Mouse (Mus musculus): Measurements from ENCODE around the gene Ppp6r1. TPM values are rescaled to one million over a fixed set of nuclear protein-coding genes. Genes with fewer than 3 reads are reported as not detected.

The Ppp6r1 gene
- 7.1 and 8.1 TPM in 2 replicates for polyA plus RNA-seq (2014; fragmentation: Nextera tagmentation; extraction: Ambion mirVana)

DNA sequence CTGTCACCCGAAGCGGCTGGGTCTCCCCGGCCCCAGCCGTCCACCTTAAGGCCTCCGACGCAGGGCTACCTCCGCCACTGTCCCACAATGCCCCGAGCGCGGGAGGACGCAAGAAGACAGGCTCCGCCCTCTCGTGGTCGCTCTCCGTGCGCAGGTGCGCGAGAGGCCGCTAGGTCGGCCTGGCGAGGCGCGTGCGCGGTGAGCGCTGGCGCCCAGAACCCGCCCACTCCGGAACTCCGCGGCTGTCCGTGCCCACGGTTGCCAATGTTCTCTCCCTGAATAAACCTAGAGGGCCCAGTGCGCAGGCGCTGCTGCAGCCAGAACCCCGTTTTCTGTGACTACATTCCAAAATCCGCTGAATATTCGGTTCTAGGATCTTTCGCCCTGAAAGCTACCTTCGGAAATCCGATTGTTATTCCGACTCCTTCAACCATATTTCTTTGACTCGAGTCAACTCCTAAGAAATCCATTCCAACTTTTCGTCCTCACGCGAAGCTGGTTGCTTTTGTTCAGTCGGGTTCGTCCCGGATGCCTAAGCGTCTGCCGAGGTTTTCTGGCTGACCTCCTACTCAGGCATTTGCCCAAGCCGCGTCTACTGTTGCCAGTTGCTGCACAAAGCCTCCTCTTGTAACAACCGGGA, at the start of gene Ppp6r1:
Gene Ppp6r1 (minus strand): TSS at position 108 of the 640 bp plus-strand sequence.
- ATAC-seq (ENCODE audit: insufficient number of reproducible peaks, insufficient read depth, low FRiP score, low read depth), result peak; percentile 94
- Histone ChIP-seq H3K9ac (ENCODE audit: low read length) (peak within 1 kb of the TSS; percentile 94), H3K4me1 (ENCODE audit: control insufficient read depth in 2 of 2, insufficient read depth in 2 of 2, low read length in 2 of 2) (peaks cover 8 to 44% of the 10 kb centered on the region in 2 experiments)

DNA sequence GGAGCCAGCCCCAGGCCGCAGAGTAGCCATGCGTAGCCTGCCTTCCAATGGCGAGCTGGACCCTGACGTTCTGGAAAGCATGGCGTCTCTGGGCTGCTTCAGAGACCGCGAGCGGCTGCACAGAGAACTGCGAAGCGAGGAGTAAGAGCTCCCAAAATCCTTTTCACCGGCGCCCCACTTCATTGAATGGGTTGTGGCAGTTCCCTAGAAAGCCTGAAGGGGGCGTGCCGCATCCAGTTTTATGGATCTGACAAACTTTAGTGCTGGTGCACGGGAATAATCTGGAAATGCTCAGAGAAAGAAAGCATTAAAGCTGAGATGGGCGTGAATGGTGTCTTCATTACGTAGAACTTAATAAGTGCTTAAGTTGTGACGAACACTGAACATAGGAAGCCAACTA, 46.3 kb upstream of the Ppp6r1 start:
- 48% methylated on average over 18 of the region's 18 CpGs for WGBS
- Histone ChIP-seq H3K36me3 (ENCODE audit: control insufficient read depth, insufficient read depth, low read length) (peaks cover 75% of the 10 kb centered on the region), H3K4me2 (ENCODE audit: low read length) (no peak overlapping the region), H3K4me3 (ENCODE audit: control insufficient read depth in 1 of 2, insufficient read depth in 1 of 2, low read depth in 1 of 2, low read length in 2 of 2) (no peak overlapping the region), H3K27me3 (ENCODE audit: control insufficient read depth, insufficient read depth, low read length) (no peaks in the 10 kb centered on the region), H3K4me1 (ENCODE audit: control insufficient read depth in 2 of 2, insufficient read depth in 2 of 2, low read length in 2 of 2) (no peaks in the 10 kb centered on the region), H3K27ac (replicated peaks in 1 of 2; ENCODE audit: control insufficient read depth in 1 of 2, insufficient read depth in 1 of 2, low read depth in 2 of 2, low read length in 2 of 2) (no peak overlapping the region), H3K9me3 (ENCODE audit: control insufficient read depth, low read length) (no peaks in the 10 kb centered on the region), H3K9ac (ENCODE audit: low read length) (no peak overlapping the region)
- 0 out of 2 replicates have a peak, but pooled peaks have one; percentile 13 for ATAC-seq (ENCODE audit: insufficient number of reproducible peaks, insufficient read depth, low FRiP score, low read depth)

More for the DNA sequence above, at the start of gene Ppp6r1:
- no peaks in the 10 kb centered on the region for H3K27me3 ChIP-seq (ENCODE audit: control insufficient read depth, insufficient read depth, low read length)
- H3K4me3 ChIP-seq (ENCODE audit: control insufficient read depth in 1 of 2, insufficient read depth in 1 of 2, low read depth in 1 of 2, low read length in 2 of 2), result peak within 1 kb of the TSS; percentile 73 to 77
- peak within 1 kb of the TSS; percentile 97 for H3K4me2 ChIP-seq (ENCODE audit: low read length)
- H3K9me3 ChIP-seq (ENCODE audit: control insufficient read depth, low read length), result no peaks in the 10 kb centered on the region
- peak within 1 kb of the TSS; percentile 90 to 93 for H3K27ac ChIP-seq (replicated peaks in 1 of 2; ENCODE audit: control insufficient read depth in 1 of 2, insufficient read depth in 1 of 2, low read depth in 2 of 2, low read length in 2 of 2)
- under 1% methylated on average over 54 of the region's 54 CpGs for WGBS
- H3K36me3 ChIP-seq (ENCODE audit: control insufficient read depth, insufficient read depth, low read length), result peaks cover 25% of the 10 kb centered on the region

DNA sequence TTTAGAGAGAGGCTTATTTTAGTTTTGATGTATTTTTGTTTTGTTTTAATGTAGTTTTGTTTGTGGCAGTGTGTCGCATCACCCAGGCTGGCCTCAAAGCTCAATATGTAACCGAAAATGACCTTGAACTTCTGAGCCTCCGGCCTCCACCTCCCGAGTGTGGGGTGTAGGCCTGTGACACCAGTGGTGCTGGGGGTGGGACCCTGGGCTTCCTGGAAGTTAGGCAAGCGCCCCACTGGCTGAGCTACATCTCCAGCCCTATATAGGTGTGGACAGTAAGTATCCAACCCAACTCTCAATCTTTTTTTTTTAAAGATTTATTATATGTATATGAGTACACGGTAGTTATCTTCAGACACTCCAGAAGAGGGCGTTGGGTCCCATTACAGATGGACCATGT, 44.4 kb upstream of the Ppp6r1 start:
- WGBS, result 91% methylated on average over 7 of the region's 7 CpGs
- ATAC-seq (ENCODE audit: insufficient number of reproducible peaks, insufficient read depth, low FRiP score, low read depth), result no peak
- H3K4me3 ChIP-seq (ENCODE audit: control insufficient read depth in 1 of 2, insufficient read depth in 1 of 2, low read depth in 1 of 2, low read length in 2 of 2), result no peak overlapping the region
- no peaks in the 10 kb centered on the region for H3K9me3 ChIP-seq (ENCODE audit: control insufficient read depth, low read length)
- no peaks in the 10 kb centered on the region for H3K4me1 ChIP-seq (ENCODE audit: control insufficient read depth in 2 of 2, insufficient read depth in 2 of 2, low read length in 2 of 2)
- no peak overlapping the region for H3K4me2 ChIP-seq (ENCODE audit: low read length)
- H3K9ac ChIP-seq (ENCODE audit: low read length), result no peak overlapping the region
- H3K27ac ChIP-seq (replicated peaks in 1 of 2; ENCODE audit: control insufficient read depth in 1 of 2, insufficient read depth in 1 of 2, low read depth in 2 of 2, low read length in 2 of 2), result no peak overlapping the region
- no peaks in the 10 kb centered on the region for H3K27me3 ChIP-seq (ENCODE audit: control insufficient read depth, insufficient read depth, low read length)
- peaks cover 77% of the 10 kb centered on the region for H3K36me3 ChIP-seq (ENCODE audit: control insufficient read depth, insufficient read depth, low read length)

DNA sequence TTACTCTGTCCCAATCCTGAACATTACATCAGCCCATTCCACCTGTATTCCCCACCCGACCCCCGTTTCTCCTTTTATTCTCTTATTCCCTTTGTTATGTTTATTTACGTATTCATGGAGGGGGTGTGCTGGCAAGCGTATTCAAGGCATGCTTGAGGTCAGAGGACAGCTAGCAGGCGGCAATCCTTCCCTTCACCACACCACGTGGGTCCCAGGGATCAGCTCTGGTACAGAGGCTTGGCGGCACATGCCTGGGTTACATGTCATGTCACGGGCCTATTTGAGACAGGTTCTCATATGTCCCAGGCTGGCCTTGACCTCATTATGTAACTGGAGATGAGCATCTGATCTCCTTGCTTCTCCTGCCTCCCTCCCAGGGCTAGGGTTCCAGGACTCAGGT, 43.5 kb upstream of the Ppp6r1 start:
- H3K9me3 ChIP-seq (ENCODE audit: control insufficient read depth, low read length), result no peaks in the 10 kb centered on the region
- H3K4me1 ChIP-seq (ENCODE audit: control insufficient read depth in 2 of 2, insufficient read depth in 2 of 2, low read length in 2 of 2), result no peaks in the 10 kb centered on the region
- H3K4me3 ChIP-seq (ENCODE audit: control insufficient read depth in 1 of 2, insufficient read depth in 1 of 2, low read depth in 1 of 2, low read length in 2 of 2), result no peak overlapping the region
- H3K27ac ChIP-seq (replicated peaks in 1 of 2; ENCODE audit: control insufficient read depth in 1 of 2, insufficient read depth in 1 of 2, low read depth in 2 of 2, low read length in 2 of 2), result no peak overlapping the region
- ATAC-seq (ENCODE audit: insufficient number of reproducible peaks, insufficient read depth, low FRiP score, low read depth), result no peak
- WGBS, result 75% methylated on average over 8 of the region's 8 CpGs
- H3K4me2 ChIP-seq (ENCODE audit: low read length), result no peak overlapping the region
- no peak overlapping the region for H3K9ac ChIP-seq (ENCODE audit: low read length)
- H3K36me3 ChIP-seq (ENCODE audit: control insufficient read depth, insufficient read depth, low read length), result peaks cover 74% of the 10 kb centered on the region
- no peaks in the 10 kb centered on the region for H3K27me3 ChIP-seq (ENCODE audit: control insufficient read depth, insufficient read depth, low read length)

DNA sequence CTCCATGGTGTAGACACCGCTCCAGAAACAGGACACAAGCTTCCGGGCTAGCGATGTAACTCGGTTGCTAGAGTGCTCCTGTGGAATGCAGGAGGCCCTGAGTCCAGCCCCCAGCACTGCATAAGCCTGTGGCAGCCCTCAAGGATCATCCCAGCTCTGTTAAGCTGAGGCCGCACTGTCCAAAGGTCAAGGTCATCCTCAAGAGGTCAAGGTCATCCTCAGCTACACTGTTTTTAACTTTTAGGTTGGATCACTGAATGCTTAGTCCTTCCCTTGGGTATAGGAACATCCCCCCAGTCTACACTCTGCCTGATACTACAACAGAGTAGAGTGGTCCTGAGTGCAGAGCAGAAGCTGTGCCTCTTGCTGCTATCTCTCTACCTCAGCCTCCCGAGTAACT, 34.2 kb upstream of the Ppp6r1 start:
- no peak for ATAC-seq (ENCODE audit: insufficient number of reproducible peaks, insufficient read depth, low FRiP score, low read depth)
- Histone ChIP-seq H3K9me3 (ENCODE audit: control insufficient read depth, low read length) (no peaks in the 10 kb centered on the region), H3K36me3 (ENCODE audit: control insufficient read depth, insufficient read depth, low read length) (peaks cover 45% of the 10 kb centered on the region), H3K27ac (replicated peaks in 1 of 2; ENCODE audit: control insufficient read depth in 1 of 2, insufficient read depth in 1 of 2, low read depth in 2 of 2, low read length in 2 of 2) (no peak overlapping the region), H3K27me3 (ENCODE audit: control insufficient read depth, insufficient read depth, low read length) (no peaks in the 10 kb centered on the region), H3K9ac (ENCODE audit: low read length) (no peak overlapping the region), H3K4me3 (ENCODE audit: control insufficient read depth in 1 of 2, insufficient read depth in 1 of 2, low read depth in 1 of 2, low read length in 2 of 2) (no peak overlapping the region), H3K4me1 (ENCODE audit: control insufficient read depth in 2 of 2, insufficient read depth in 2 of 2, low read length in 2 of 2) (peaks cover 0 to 6% of the 10 kb centered on the region in 2 experiments; a peak in 2 of 4 replicates), H3K4me2 (ENCODE audit: low read length) (no peak overlapping the region)
- 53% methylated on average over 6 of the region's 6 CpGs for WGBS

DNA sequence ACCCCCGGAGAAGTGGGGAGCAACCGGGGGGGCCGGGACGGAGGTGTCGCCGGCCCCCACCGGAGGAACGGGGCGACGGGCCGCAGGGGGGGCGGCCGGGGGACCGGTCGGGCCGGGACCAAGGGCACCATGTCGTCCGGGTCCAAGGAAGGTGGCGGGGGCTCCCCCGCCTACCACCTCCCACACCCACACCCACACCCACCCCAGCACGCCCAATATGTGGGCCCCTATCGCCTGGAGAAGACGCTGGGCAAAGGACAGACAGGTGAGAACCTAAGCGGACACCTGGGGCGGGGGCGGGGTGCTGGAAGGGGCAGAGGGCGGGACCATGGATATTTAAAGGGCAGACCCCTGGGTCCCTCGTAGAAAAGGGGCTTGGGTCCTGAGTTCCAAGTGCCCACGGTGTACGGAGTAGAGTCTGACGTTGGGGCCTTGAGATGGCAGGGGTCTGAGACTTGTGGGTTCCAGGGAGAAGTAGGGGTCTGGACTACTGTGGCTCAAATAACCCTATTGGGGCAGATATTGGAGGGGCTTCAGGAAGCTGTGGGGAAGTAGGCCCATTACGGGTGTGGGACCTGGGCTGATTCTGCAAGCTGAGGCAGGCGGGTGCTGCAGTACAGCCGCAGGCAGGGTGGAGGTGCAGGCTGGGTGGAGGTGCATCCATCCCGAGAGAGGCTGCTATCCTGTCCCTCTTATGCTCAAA, 32.3 kb upstream of the Ppp6r1 start:
- 0 out of 2 replicates have a peak, but pooled peaks have one; percentile 12 for ATAC-seq (ENCODE audit: insufficient number of reproducible peaks, insufficient read depth, low FRiP score, low read depth)
- H3K4me1 ChIP-seq (ENCODE audit: control insufficient read depth in 2 of 2, insufficient read depth in 2 of 2, low read length in 2 of 2), result peaks cover 0 to 6% of the 10 kb centered on the region in 2 experiments; a peak in 2 of 4 replicates

DNA sequence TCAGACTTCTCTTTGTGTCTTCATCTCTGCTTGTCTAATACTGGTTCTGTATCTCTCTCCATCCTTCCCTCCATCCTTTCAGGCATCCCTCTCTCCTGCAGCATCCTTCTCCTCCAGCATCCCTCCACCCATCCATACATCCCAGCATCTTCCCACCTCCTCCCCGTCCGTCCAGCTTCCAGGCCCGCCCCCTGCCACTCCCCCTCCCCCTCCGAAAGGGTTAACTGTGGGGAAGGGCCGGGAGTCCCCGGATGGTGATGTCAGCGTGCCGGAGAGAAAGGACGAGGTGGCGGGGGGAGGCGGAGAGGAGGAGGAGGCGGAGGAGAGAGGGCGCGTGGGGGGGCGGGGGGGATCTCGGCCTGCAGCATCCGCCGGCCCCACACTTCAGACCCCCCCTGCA, 31.6 kb upstream of the Ppp6r1 start, which contains the start of gene Brsk1:
Gene Brsk1 (plus strand): TSS at position 218 of the 400 bp plus-strand sequence.
- H3K27me3 ChIP-seq (ENCODE audit: control insufficient read depth, insufficient read depth, low read length), result no peaks in the 10 kb centered on the region
- H3K27ac ChIP-seq (replicated peaks in 1 of 2; ENCODE audit: control insufficient read depth in 1 of 2, insufficient read depth in 1 of 2, low read depth in 2 of 2, low read length in 2 of 2), result peak within 1 kb of the TSS; percentile 33 to 81; a peak in 3 of 4 replicates
- peaks cover 27% of the 10 kb centered on the region for H3K36me3 ChIP-seq (ENCODE audit: control insufficient read depth, insufficient read depth, low read length)
- peaks cover 0 to 6% of the 10 kb centered on the region in 2 experiments; a peak in 2 of 4 replicates for H3K4me1 ChIP-seq (ENCODE audit: control insufficient read depth in 2 of 2, insufficient read depth in 2 of 2, low read length in 2 of 2)
- no peaks in the 10 kb centered on the region for H3K9me3 ChIP-seq (ENCODE audit: control insufficient read depth, low read length)
- H3K4me2 ChIP-seq (ENCODE audit: low read length), result peak within 1 kb of the TSS; percentile 95
- peak within 1 kb of the TSS; percentile 61 to 81 for H3K4me3 ChIP-seq (ENCODE audit: control insufficient read depth in 1 of 2, insufficient read depth in 1 of 2, low read depth in 1 of 2, low read length in 2 of 2)
- peak within 1 kb of the TSS; percentile 97 for H3K9ac ChIP-seq (ENCODE audit: low read length)
- peak; percentile 29; the same call in 1 of the 2 replicates for ATAC-seq (ENCODE audit: insufficient number of reproducible peaks, insufficient read depth, low FRiP score, low read depth)
- WGBS, result under 1% methylated on average over 12 of the region's 18 CpGs

More for the DNA sequence above, 32.3 kb upstream of the Ppp6r1 start:
- Histone ChIP-seq H3K9me3 (ENCODE audit: control insufficient read depth, low read length) (no peaks in the 10 kb centered on the region), H3K27me3 (ENCODE audit: control insufficient read depth, insufficient read depth, low read length) (no peaks in the 10 kb centered on the region), H3K4me3 (ENCODE audit: control insufficient read depth in 1 of 2, insufficient read depth in 1 of 2, low read depth in 1 of 2, low read length in 2 of 2) (peak overlapping the region; percentile 61 to 81), H3K4me2 (ENCODE audit: low read length) (peak overlapping the region; percentile 95), H3K9ac (ENCODE audit: low read length) (peak overlapping the region; percentile 97), H3K27ac (replicated peaks in 1 of 2; ENCODE audit: control insufficient read depth in 1 of 2, insufficient read depth in 1 of 2, low read depth in 2 of 2, low read length in 2 of 2) (peak overlapping the region; percentile 33 to 81; a peak in 3 of 4 replicates), H3K36me3 (ENCODE audit: control insufficient read depth, insufficient read depth, low read length) (peaks cover 32% of the 10 kb centered on the region)
- 10% methylated on average over 23 of the region's 35 CpGs for WGBS
